Mouse (Mus musculus) liver, embryonic 16.5 days (tissue): ENCODE data around the gene Slc16a10. TPM values are rescaled to one million over a fixed set of nuclear protein-coding genes. Genes with fewer than 3 reads are reported as not detected.
"Not testable (repeated sequence)": the region's sequence is repeated elsewhere in the genome, so short reads cannot be mapped to it uniquely, and the experiment has no call there.

Source experiments
- ATAC-seq: fragments of 200-750 bp; cut with Nextera tagmentation; 2 replicates; pipeline ENCODE4 v1.8.0; 2017; ENCODE audit warnings: low read depth, mild to moderate bottlenecking, moderate number of reproducible peaks, moderate library complexity
- H3K27ac ChIP-seq: fragments of 300-500 bp; sonication (generic); 2 replicates; pipeline ENCODE4 v1.5.1; 2014; ENCODE audit warnings: mild to moderate bottlenecking, low read length
- H3K27me3 ChIP-seq: fragments of 300-500 bp; sonication (generic); 2 replicates; pipeline ENCODE4 v1.6.1; 2014; ENCODE audit warnings: low read depth, low read length, mixed read lengths; ENCODE audit not compliant: control insufficient read depth, insufficient read depth
- H3K36me3 ChIP-seq: fragments of 300-500 bp; sonication (generic); 2 replicates; pipeline ENCODE4 v1.6.1; 2014; ENCODE audit warnings: mild to moderate bottlenecking; ENCODE audit not compliant: control insufficient read depth, insufficient read depth
- H3K4me1 ChIP-seq: fragments of 300-500 bp; sonication (generic); 2 replicates; pipeline ENCODE4 v1.6.1; 2014; ENCODE audit warnings: low read depth, low read length, mixed read lengths; ENCODE audit not compliant: control insufficient read depth
- H3K4me2 ChIP-seq: fragments of 300-500 bp; sonication (generic); 2 replicates; pipeline ENCODE4 v1.6.1; 2014; ENCODE audit warnings: low read depth, low read length, mixed read lengths
- H3K4me3 ChIP-seq: fragments of 300-500 bp; sonication (generic); 2 replicates; pipeline ENCODE4 v1.5.1; 2014; ENCODE audit warnings: low read depth, mild to moderate bottlenecking, low read length
- H3K9ac ChIP-seq: fragments of 300-500 bp; sonication (generic); 2 replicates; pipeline ENCODE4 v1.6.1; 2014; ENCODE audit warnings: low read depth, low read length
- H3K9me3 ChIP-seq: fragments of 300-500 bp; sonication (generic); replicated peaks from 2 replicates; pipeline ENCODE4 v1.6.1; 2016; ENCODE audit warnings: low read length; ENCODE audit not compliant: control insufficient read depth
- WGBS: fragments of 180-500 bp; shearing (Covaris S2); extraction: QIAGEN DNeasy Blood & Tissue Kit; methylation state at CpG from one replicate; pipeline ENCODE4 v1.1.7; 2014; ENCODE audit not compliant: insufficient replicate concordance; 5-methylcytosine and 5-hydroxymethylcytosine counted together
- polyA plus RNA-seq: library from polyadenylated mRNA; unstranded; fragments of >200 nt; fragmentation: Nextera tagmentation; extraction: Ambion mirVana; gene quantifications from 2 replicates; pipeline ENCODE4 v1.2.1, GENCODE M21; 2015

The Slc16a10 gene
- polyA plus RNA-seq, 1 experiment from 2014 or later, result 75.2 TPM

GRCm38 (mm10) chr10:40025560-40025959 is 116.5 kb downstream of the Slc16a10 start:
- H3K9ac ChIP-seq, result no peak overlapping the region
- WGBS, result 57% methylated on average over 8 of the region's 8 CpGs

DNA sequence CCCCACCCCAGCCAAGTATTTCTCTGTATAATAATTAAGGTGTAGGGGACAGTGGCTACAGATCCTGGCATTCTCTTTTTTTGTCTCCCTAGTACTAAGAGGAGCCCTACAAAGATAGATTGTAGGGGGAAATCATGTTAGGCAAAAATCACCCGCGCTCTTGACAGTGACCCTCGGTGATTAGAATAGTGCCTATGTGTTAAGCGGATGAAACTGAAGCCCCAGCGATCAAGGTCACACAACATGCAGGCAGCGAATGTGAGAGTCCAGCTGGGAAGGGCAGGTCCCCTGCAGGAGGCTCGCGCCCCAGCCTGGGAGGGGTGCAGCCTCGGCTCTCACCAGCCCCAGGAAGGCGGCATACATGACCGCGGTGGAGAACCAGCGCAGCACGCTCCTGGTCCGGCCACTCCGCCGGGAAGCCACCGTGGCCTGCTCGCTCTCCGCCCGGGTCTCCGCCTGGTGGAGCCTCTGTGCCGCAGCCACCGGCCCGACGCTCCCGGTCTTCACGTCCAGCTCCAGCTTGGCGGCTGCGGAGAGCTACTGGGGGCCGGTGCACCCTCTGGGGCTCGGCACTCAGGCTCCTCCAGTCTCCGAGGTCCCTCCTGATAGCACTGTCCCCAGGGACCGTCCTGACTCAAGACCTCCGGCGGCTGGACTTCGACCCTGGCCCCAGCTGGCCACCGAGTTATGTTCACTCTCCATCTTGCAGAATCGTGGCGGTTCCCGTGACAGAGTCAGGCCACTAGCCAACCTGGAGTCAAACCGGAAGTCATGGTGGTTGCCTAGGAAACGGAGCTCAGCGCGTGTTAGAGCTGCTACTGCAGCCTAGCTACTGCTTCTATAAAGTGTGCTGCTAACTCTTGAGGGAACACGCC is 117.3 kb downstream of the Slc16a10 start, which contains the start of gene Mfsd4b1:
Gene Mfsd4b1 (minus strand): TSS at position 715 of the 875 bp plus-strand sequence.
- Histone ChIP-seq H3K9me3 (no peaks in the 10 kb centered on the region), H3K36me3 (no peaks in the 10 kb centered on the region), H3K9ac (peak within 1 kb of the TSS; percentile 23; the same call in 1 of the 2 replicates), H3K4me3 (peak within 1 kb of the TSS; percentile 59), H3K4me2 (peak within 1 kb of the TSS; percentile 75), H3K27ac (peak within 1 kb of the TSS; percentile 45), H3K27me3 (peaks cover 19% of the 10 kb centered on the region), H3K4me1 (peaks cover 7% of the 10 kb centered on the region)
- WGBS, result 2% methylated on average over 46 of the region's 46 CpGs
- ATAC-seq, result peak; percentile 89

More at GRCm38 (mm10) chr10:40025560-40025959, 116.5 kb downstream of the Slc16a10 start:
- Histone ChIP-seq H3K4me3 (peak overlapping the region; percentile 59), H3K4me1 (peaks cover 7% of the 10 kb centered on the region), H3K27ac (no peak overlapping the region), H3K36me3 (no peaks in the 10 kb centered on the region), H3K4me2 (peak overlapping the region; percentile 75), H3K9me3 (no peaks in the 10 kb centered on the region), H3K27me3 (peaks cover 19% of the 10 kb centered on the region)
- no peak for ATAC-seq

DNA sequence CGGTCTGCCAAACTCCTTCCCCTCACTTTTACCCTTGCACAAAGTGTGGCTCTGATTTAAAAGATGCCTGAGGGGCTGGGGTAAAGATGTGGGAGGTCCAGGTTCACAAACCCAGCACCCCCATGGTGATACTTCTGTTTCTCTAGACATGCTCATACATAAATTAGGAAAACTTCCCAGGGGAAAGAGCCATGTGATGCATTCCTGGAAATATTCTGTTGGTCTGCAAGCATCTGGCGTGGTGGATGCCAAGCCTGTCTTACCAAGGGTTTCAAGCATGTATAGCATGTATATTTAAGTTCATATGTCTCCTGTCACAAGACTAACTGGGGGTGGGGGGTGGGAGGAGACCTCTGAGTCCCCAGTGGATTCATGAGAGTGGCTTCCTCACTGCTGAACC is 121.7 kb downstream of the Slc16a10 start:
- Histone ChIP-seq H3K4me2 (no peak overlapping the region), H3K36me3 (no peaks in the 10 kb centered on the region), H3K4me3 (no peak overlapping the region), H3K27me3 (peaks cover 17% of the 10 kb centered on the region), H3K27ac (no peak overlapping the region), H3K9ac (no peak overlapping the region), H3K9me3 (no peaks in the 10 kb centered on the region), H3K4me1 (peaks cover 5% of the 10 kb centered on the region)
- 42% methylated on average over 2 of the region's 2 CpGs for WGBS
- ATAC-seq, result no peak

DNA sequence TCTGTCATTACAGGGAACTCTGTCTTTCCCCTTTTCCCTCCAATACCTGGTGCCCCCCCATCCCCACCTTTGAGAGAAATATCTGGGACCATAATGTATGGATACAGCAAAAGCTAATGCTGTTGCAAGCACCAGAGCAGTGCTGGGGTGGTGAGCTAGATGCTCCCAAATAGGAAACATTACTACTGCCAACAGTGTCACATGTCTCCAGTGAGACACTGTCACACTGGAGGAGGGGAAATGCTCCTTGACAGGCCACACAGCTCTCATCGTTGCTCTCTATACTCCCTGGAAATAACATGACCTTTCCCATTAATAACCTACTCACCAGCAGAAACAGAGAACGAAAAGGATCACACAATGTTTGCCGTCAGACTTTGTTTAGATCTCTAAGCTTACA is 122.6 kb downstream of the Slc16a10 start:
- WGBS, result 45% methylated on average over 3 of the region's 3 CpGs
- H3K4me1 ChIP-seq, result no peaks in the 10 kb centered on the region
- H3K4me2 ChIP-seq, result no peak overlapping the region
- no peaks in the 10 kb centered on the region for H3K9me3 ChIP-seq
- no peak for ATAC-seq
- no peak overlapping the region for H3K4me3 ChIP-seq
- H3K36me3 ChIP-seq, result no peaks in the 10 kb centered on the region
- H3K9ac ChIP-seq, result no peak overlapping the region
- peaks cover 8% of the 10 kb centered on the region for H3K27me3 ChIP-seq
- no peak overlapping the region for H3K27ac ChIP-seq

DNA sequence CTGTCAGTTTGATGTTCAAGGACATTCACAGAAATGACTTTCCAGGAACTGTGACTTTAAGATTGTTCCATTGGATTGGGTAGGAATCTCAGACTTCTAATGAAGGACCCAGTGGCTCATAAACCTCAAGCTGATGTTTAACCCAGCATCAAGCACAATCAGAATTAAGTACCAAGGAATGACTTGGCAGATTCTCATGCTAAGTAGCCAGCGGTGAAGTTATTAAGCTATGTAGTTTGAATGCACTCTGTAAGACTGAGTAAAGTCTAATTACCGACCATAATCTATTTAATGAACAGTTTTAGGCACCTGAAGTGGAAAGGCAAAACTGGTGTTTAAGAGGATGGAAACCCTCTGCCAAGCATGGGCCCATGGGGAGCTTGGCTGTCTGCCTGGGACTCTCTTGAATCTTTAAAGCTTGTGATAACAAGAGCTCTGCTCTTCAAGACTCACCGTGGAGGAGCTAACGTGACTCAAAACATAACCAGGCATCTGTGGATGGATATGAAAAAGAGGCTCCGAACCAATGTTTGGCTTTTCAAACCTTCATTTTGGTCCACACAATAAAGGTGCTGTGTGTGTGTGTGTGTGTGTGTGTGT is 123.7 kb downstream of the Slc16a10 start:
- Histone ChIP-seq H3K36me3 (no peaks in the 10 kb centered on the region), H3K9me3 (no peaks in the 10 kb centered on the region), H3K4me1 (no peaks in the 10 kb centered on the region), H3K27me3 (peaks cover 4% of the 10 kb centered on the region), H3K4me3 (no peak overlapping the region), H3K4me2 (no peak overlapping the region), H3K9ac (no peak overlapping the region), H3K27ac (no peak overlapping the region)
- 67% methylated on average over 5 of the region's 5 CpGs for WGBS
- no peak for ATAC-seq

DNA sequence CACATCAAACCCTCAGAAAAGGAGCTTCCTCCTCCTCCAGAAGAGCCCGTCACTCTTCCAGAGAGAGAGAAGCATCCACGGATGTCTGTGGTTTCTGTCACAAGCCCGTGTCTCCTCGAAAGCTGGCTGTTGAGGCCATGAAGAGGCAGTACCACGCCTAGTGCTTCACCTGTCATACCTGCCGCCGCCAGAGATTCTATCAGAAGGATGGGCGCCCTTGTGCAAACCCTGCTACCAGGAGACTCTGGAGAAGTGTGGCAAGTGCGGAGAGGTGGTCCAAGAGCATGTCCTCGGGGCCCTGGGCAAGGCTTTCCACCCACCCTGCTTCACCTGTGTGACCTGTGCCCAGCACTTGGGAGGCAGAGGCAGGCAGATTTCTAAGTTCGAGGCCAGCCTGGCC is 132.5 kb downstream of the Slc16a10 start:
- no peak overlapping the region for H3K4me2 ChIP-seq
- no peak overlapping the region for H3K27ac ChIP-seq
- H3K4me3 ChIP-seq, result no peak overlapping the region
- no peak overlapping the region for H3K9ac ChIP-seq
- H3K27me3 ChIP-seq, result no peaks in the 10 kb centered on the region
- no peak for ATAC-seq
- no peaks in the 10 kb centered on the region for H3K9me3 ChIP-seq
- H3K36me3 ChIP-seq, result no peaks in the 10 kb centered on the region
- no peaks in the 10 kb centered on the region for H3K4me1 ChIP-seq
- 65% methylated on average over 11 of the region's 11 CpGs for WGBS

GRCm38 (mm10) chr10:40008847-40009246 is 133.2 kb downstream of the Slc16a10 start:
- not testable (repeated sequence) for H3K27me3 ChIP-seq, H3K9me3 ChIP-seq, H3K36me3 ChIP-seq, H3K4me2 ChIP-seq, H3K27ac ChIP-seq, H3K4me1 ChIP-seq, H3K4me3 ChIP-seq, ATAC-seq, H3K9ac ChIP-seq
- WGBS, result 70% methylated on average over 4 of the region's 4 CpGs

GRCm38 (mm10) chr10:40007953-40008352 is 134.1 kb downstream of the Slc16a10 start:
- Histone ChIP-seq H3K9me3 (no peaks in the 10 kb centered on the region), H3K27ac (no peak overlapping the region), H3K4me2 (no peak overlapping the region), H3K27me3 (no peaks in the 10 kb centered on the region), H3K36me3 (no peaks in the 10 kb centered on the region), H3K4me1 (no peaks in the 10 kb centered on the region), H3K9ac (no peak overlapping the region), H3K4me3 (no peak overlapping the region)
- ATAC-seq, result no peak
- 67% methylated on average over 4 of the region's 4 CpGs for WGBS

DNA sequence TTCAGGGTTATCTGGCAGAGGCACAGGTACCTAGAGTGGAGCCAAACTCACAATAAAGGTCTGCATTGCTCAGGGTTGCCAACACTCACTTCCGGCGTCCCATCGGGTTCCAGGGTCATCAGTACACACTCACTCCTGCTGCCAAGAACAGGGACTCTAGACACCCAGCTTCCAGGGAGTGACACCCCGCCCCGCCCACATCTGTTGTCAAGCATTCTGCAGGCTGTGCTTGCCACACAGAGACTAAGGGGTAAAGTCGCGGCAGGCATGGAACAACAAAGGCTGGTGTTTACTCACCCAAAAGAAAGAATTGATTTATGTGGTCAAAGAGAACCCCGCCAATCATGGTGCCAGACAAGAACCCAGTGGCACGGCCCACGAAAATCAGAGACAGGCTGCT is 135.1 kb downstream of the Slc16a10 start:
- Histone ChIP-seq H3K27me3 (no peaks in the 10 kb centered on the region), H3K4me3 (no peak overlapping the region), H3K4me2 (no peak overlapping the region), H3K27ac (no peak overlapping the region), H3K9ac (no peak overlapping the region), H3K4me1 (no peaks in the 10 kb centered on the region), H3K9me3 (no peaks in the 10 kb centered on the region), H3K36me3 (no peaks in the 10 kb centered on the region)
- 64% methylated on average over 10 of the region's 10 CpGs for WGBS
- ATAC-seq, result peak; percentile 7; the same call in 1 of the 2 replicates
